Mouse (Mus musculus) hindbrain, postnatal 0 days (tissue): Measurements from ENCODE around the gene Smarcd2. TPM values are rescaled to one million over a fixed set of nuclear protein-coding genes. Genes with fewer than 3 reads are reported as not detected.

Experiments used
- ATAC-seq: fragments of 200-750 bp; cut with Nextera tagmentation; 2 replicates; pipeline ENCODE4 v1.8.0; 2017; ENCODE audit warnings: mild to moderate bottlenecking, moderate TSS enrichment, moderate library complexity
- DNase-seq: peaks from one replicate; pipeline ENCODE4 v3.0.0-alpha.2; 2015; ENCODE audit warnings: low spot score
- H3K27ac ChIP-seq: fragments of 300-500 bp; sonication (generic); 2 replicates; pipeline ENCODE4 v1.5.1; 2014; ENCODE audit warnings: mild to moderate bottlenecking
- H3K27me3 ChIP-seq: fragments of 300-500 bp; sonication (generic); 2 replicates; pipeline ENCODE4 v1.6.1; 2014; ENCODE audit warnings: low read length, mixed read lengths; ENCODE audit not compliant: insufficient read depth
- H3K36me3 ChIP-seq: fragments of 300-500 bp; sonication (generic); 2 replicates; pipeline ENCODE4 v1.6.1; 2014; ENCODE audit warnings: low read length, mixed read lengths; ENCODE audit not compliant: insufficient read depth
- H3K4me1 ChIP-seq: fragments of 300-500 bp; sonication (generic); 2 replicates; pipeline ENCODE4 v1.6.1; 2014; ENCODE audit warnings: antibody characterized with exemption, low read length, mixed read lengths; ENCODE audit not compliant: insufficient read depth
- H3K4me2 ChIP-seq: fragments of 300-500 bp; sonication (generic); 2 replicates; pipeline ENCODE4 v1.6.1; 2014; ENCODE audit warnings: low read depth, mild to moderate bottlenecking, low read length, moderate library complexity, mixed read lengths
- H3K4me3 ChIP-seq: fragments of 300-500 bp; sonication (generic); 2 replicates; pipeline ENCODE4 v1.5.1; 2014; ENCODE audit warnings: low read length
- H3K9ac ChIP-seq: fragments of 300-500 bp; sonication (generic); replicated peaks from 2 replicates; pipeline ENCODE4 v1.6.1; 2014; ENCODE audit warnings: mild to moderate bottlenecking, low read length, moderate library complexity, mixed read lengths
- H3K9me3 ChIP-seq: fragments of 300-500 bp; sonication (generic); 2 replicates; pipeline ENCODE4 v1.6.1; 2016; ENCODE audit warnings: low read length, mixed read lengths
- CTCF ChIP-seq: IDR thresholded peaks from 2 replicates; pipeline ENCODE4 v1.5.1; 2016; ENCODE audit warnings: antibody characterized with exemption, control low read depth, low read depth
- WGBS: fragments of 180-500 bp; shearing (Covaris S2); extraction: QIAGEN DNeasy Blood & Tissue Kit; methylation state at CpG from one replicate; pipeline ENCODE4 v1.1.7; 2014; 5-methylcytosine and 5-hydroxymethylcytosine counted together
- polyA plus RNA-seq: library from polyadenylated mRNA; unstranded; fragments of >200 nt; fragmentation: Nextera tagmentation; extraction: Ambion mirVana; gene quantifications from 2 replicates; pipeline ENCODE4 v1.2.1, GENCODE M21; 2015
- total RNA-seq: library from RNA; depleted of rRNA; stranded (reverse); fragments of >200 nt; gene quantifications from 2 replicates; pipeline ENCODE4 v1.2.3, GENCODE M21; 2014

Smarcd2 gene
- total and polyA plus RNA-seq, 2 experiments from 2014 or later = 10.4 to 26.8 TPM

GRCm38 (mm10) chr11:106271794-106272643, 753 bp downstream of the Smarcd2 start:
- no peak for TF ChIP-seq CTCF
- peak; percentile 4; the same call in 1 of the 2 replicates for ATAC-seq
- H3K4me2 ChIP-seq = peak overlapping the region; percentile 84
- DNase-seq = peak; percentile 22
- peak overlapping the region; percentile 88 for H3K27ac ChIP-seq
- H3K4me1 ChIP-seq = peaks cover 30% of the 10 kb centered on the region
- H3K4me3 ChIP-seq = peak overlapping the region; percentile 75
- no peaks in the 10 kb centered on the region for H3K36me3 ChIP-seq
- H3K27me3 ChIP-seq = no peaks in the 10 kb centered on the region
- H3K9ac ChIP-seq = peak overlapping the region; percentile 93
- WGBS = 3% methylated on average over 41 of the region's 41 CpGs
- no peaks in the 10 kb centered on the region for H3K9me3 ChIP-seq

GRCm38 (mm10) chr11:106271131-106271793, 1.5 kb downstream of the Smarcd2 start:
- 29% methylated on average over 5 of the region's 5 CpGs for WGBS
- Histone ChIP-seq H3K4me1 (peaks cover 30% of the 10 kb centered on the region), H3K27ac (peak overlapping the region; percentile 88)

GRCm38 (mm10) chr11:106269060-106269431, 3.7 kb downstream of the Smarcd2 start:
- Histone ChIP-seq H3K4me3 (no peak overlapping the region), H3K9me3 (no peaks in the 10 kb centered on the region), H3K27ac (peak overlapping the region; percentile 76), H3K27me3 (no peaks in the 10 kb centered on the region), H3K36me3 (peaks cover 25% of the 10 kb centered on the region), H3K4me2 (peak overlapping the region; percentile 33; the same call in 1 of the 2 replicates), H3K9ac (0 out of 2 replicates have a peak overlapping the region, but pooled peaks have one; percentile 17), H3K4me1 (peaks cover 30% of the 10 kb centered on the region)
- DNase-seq (peak; percentile 37), ATAC-seq (no peak)
- no peak for TF ChIP-seq CTCF
- WGBS = 36% methylated on average over 3 of the region's 3 CpGs

More at GRCm38 (mm10) chr11:106271131-106271793, 1.5 kb downstream of the Smarcd2 start:
- peak overlapping the region; percentile 75 for H3K4me3 ChIP-seq
- H3K9ac ChIP-seq = peak overlapping the region; percentile 93
- DNase-seq (no peak), ATAC-seq (no peak)
- peaks cover 6% of the 10 kb centered on the region; the same call in 1 of the 2 replicates for H3K36me3 ChIP-seq
- peak overlapping the region; percentile 84 for H3K4me2 ChIP-seq
- no peaks in the 10 kb centered on the region for H3K27me3 ChIP-seq
- no peaks in the 10 kb centered on the region for H3K9me3 ChIP-seq
- peak; percentile 23 for TF ChIP-seq CTCF

- no peak for TF ChIP-seq CTCF
- ATAC-seq (no peak), DNase-seq (peak; percentile 71)
- 43% methylated on average over 8 of the region's 8 CpGs for WGBS
- Histone ChIP-seq H3K4me1 (peaks cover 30% of the 10 kb centered on the region), H3K9ac (0 out of 2 replicates have a peak overlapping the region, but pooled peaks have one; percentile 17), H3K27me3 (no peaks in the 10 kb centered on the region), H3K4me3 (no peak overlapping the region), H3K4me2 (peak overlapping the region; percentile 33), H3K27ac (peak overlapping the region; percentile 76), H3K36me3 (peaks cover 31% of the 10 kb centered on the region), H3K9me3 (no peaks in the 10 kb centered on the region)
These were observed 4.3 kb downstream of the Smarcd2 start for GRCm38 (mm10) chr11:106268326-106269059.

GRCm38 (mm10) chr11:106267871-106268270, 4.9 kb downstream of the Smarcd2 start:
- peaks cover 30% of the 10 kb centered on the region for H3K4me1 ChIP-seq
- ATAC-seq = no peak
- peak overlapping the region; percentile 76 for H3K27ac ChIP-seq
- H3K4me3 ChIP-seq = no peak overlapping the region
- no peak for DNase-seq
- peak overlapping the region; percentile 33; the same call in 1 of the 2 replicates for H3K9ac ChIP-seq
- H3K27me3 ChIP-seq = no peaks in the 10 kb centered on the region
- 49% methylated on average over 5 of the region's 5 CpGs for WGBS
- H3K9me3 ChIP-seq = no peaks in the 10 kb centered on the region
- TF ChIP-seq CTCF = no peak
- peaks cover 37% of the 10 kb centered on the region for H3K36me3 ChIP-seq
- peak overlapping the region; percentile 33; the same call in 1 of the 2 replicates for H3K4me2 ChIP-seq

- Histone ChIP-seq H3K4me1 (peaks cover 30% of the 10 kb centered on the region), H3K9ac (peak overlapping the region; percentile 33; the same call in 1 of the 2 replicates)
These were observed 5.4 kb downstream of the Smarcd2 start for GRCm38 (mm10) chr11:106267311-106267852.

More at GRCm38 (mm10) chr11:106267311-106267852, 5.4 kb downstream of the Smarcd2 start:
- Histone ChIP-seq H3K27ac (peak overlapping the region; percentile 76), H3K4me2 (peak overlapping the region; percentile 33; the same call in 1 of the 2 replicates), H3K36me3 (peaks cover 42% of the 10 kb centered on the region), H3K27me3 (no peaks in the 10 kb centered on the region), H3K9me3 (no peaks in the 10 kb centered on the region), H3K4me3 (0 out of 2 replicates have a peak overlapping the region, but pooled peaks have one; percentile 2)
- DNase-seq (peak; percentile 50), ATAC-seq (peak; percentile 37)
- 50% methylated on average over 15 of the region's 15 CpGs for WGBS
- no peak for TF ChIP-seq CTCF
